Mouse (Mus musculus) lung, postnatal 4 days (tissue): ENCODE results near the gene Tbc1d7.
A peak's percentile ranks its signal among the peaks of the same experiment; 100 is the strongest.

Experiments
- DNase-seq, 2 experiments: peaks; one replicate each; pipeline ENCODE4 v3.0.0; 2021

Tbc1d7 gene

GRCm38 (mm10) chr13:43171020-43171710, at the start of gene Tbc1d7:
Tbc1d7 (minus strand) TSS chr13:43171501.
- peak; percentile 98 to 99 for DNase-seq

GRCm38 (mm10) chr13:43220635-43221034, 49.3 kb upstream of the Tbc1d7 start:
- no peak for DNase-seq

GRCm38 (mm10) chr13:43218764-43219163, 47.5 kb upstream of the Tbc1d7 start:
- peak in 1 of 2 experiments; percentile 51 for DNase-seq

- DNase-seq = no peak
These were observed 47.0 kb upstream of the Tbc1d7 start for GRCm38 (mm10) chr13:43218284-43218683.

- no peak for DNase-seq
These were observed 46.4 kb upstream of the Tbc1d7 start for GRCm38 (mm10) chr13:43217686-43218085.

- DNase-seq = no peak
These were observed 45.8 kb upstream of the Tbc1d7 start for GRCm38 (mm10) chr13:43217059-43217458.

GRCm38 (mm10) chr13:43215994-43216706, 44.8 kb upstream of the Tbc1d7 start:
- DNase-seq = no peak

- peak; percentile 23 to 29 for DNase-seq
These were observed 44.1 kb upstream of the Tbc1d7 start for GRCm38 (mm10) chr13:43215144-43215993.

- DNase-seq = peak; percentile 49 to 56
These were observed 41.0 kb upstream of the Tbc1d7 start for GRCm38 (mm10) chr13:43212338-43212737.

- DNase-seq = no peak
These were observed 39.7 kb upstream of the Tbc1d7 start for GRCm38 (mm10) chr13:43210956-43211355.

GRCm38 (mm10) chr13:43209560-43209959, 38.3 kb upstream of the Tbc1d7 start:
- peak; percentile 39 to 46 for DNase-seq

- peak; percentile 33 to 43 for DNase-seq
These were observed 37.7 kb upstream of the Tbc1d7 start for GRCm38 (mm10) chr13:43208914-43209439.

- DNase-seq = peak in 1 of 2 experiments; percentile 13
These were observed 34.9 kb upstream of the Tbc1d7 start for GRCm38 (mm10) chr13:43206118-43206683.

GRCm38 (mm10) chr13:43203641-43204040, 32.3 kb upstream of the Tbc1d7 start:
- peak; percentile 58 to 66 for DNase-seq

- peak; percentile 64 to 85 for DNase-seq
These were observed 31.9 kb upstream of the Tbc1d7 start for GRCm38 (mm10) chr13:43203234-43203633.

- peak in 1 of 2 experiments; percentile 8 for DNase-seq
These were observed 31.1 kb upstream of the Tbc1d7 start for GRCm38 (mm10) chr13:43202351-43202750.

- peak; percentile 61 to 62 for DNase-seq
These were observed 29.7 kb upstream of the Tbc1d7 start for GRCm38 (mm10) chr13:43201033-43201432.

- no peak for DNase-seq
These were observed 29.2 kb upstream of the Tbc1d7 start for GRCm38 (mm10) chr13:43200473-43200872.

GRCm38 (mm10) chr13:43199749-43200148, 28.4 kb upstream of the Tbc1d7 start:
- peak; percentile 46 to 60 for DNase-seq

GRCm38 (mm10) chr13:43199282-43199681, 28.0 kb upstream of the Tbc1d7 start:
- no peak for DNase-seq

GRCm38 (mm10) chr13:43197187-43197586, 25.9 kb upstream of the Tbc1d7 start:
- no peak for DNase-seq

GRCm38 (mm10) chr13:43196000-43196399, 24.7 kb upstream of the Tbc1d7 start:
- peak; percentile 59 to 72 for DNase-seq

- DNase-seq = peak in 1 of 2 experiments; percentile 15
These were observed 22.6 kb upstream of the Tbc1d7 start for GRCm38 (mm10) chr13:43193932-43194331.
